Mouse (Mus musculus): Measurements from ENCODE around the gene Calhm2. TPM values are rescaled to one million over a fixed set of nuclear protein-coding genes. Genes with fewer than 3 reads are reported as not detected.

Gene Calhm2
- polyA plus RNA-seq, 1 experiment: not detected

DNA sequence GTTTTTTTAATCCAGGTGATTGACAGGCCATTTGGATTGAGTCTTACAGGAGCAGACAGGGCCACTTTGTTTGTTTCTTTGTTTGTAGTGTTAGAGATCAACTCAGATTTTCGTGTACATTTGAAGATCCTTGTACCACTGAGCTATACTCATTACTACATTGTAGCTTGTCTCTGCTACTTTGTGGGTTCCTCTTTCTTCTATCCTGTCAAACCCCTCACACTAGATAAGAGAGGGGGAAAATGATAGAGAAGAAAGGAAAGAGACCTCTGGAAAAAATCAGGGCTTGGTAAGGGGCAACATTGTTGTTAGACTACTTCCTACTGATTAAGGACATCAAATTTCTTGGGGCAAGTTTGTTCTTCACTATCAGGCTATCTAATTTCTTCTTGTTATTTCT lies 80.4 kb downstream of the Calhm2 start:
- TF ChIP-seq GATA1 (IDR thresholded peaks at IDR 0.05; ENCODE audit: low read length) (no peak), TAL1 (IDR thresholded peaks at IDR 0.05; ENCODE audit: low read length) (no peak)
- no peaks in the 10 kb centered on the region for H3K9me3 ChIP-seq (ENCODE audit: control insufficient read depth, low read length)
- no peaks in the 10 kb centered on the region for H3K4me1 ChIP-seq (ENCODE audit: control insufficient read depth)
- H3K4me3 ChIP-seq (replicated peaks): no peak overlapping the region
- peaks cover 3% of the 10 kb centered on the region; the same call in 1 of the 2 replicates for H3K27me3 ChIP-seq (ENCODE audit: control insufficient read depth)
- H3K36me3 ChIP-seq (ENCODE audit: control insufficient read depth): no peaks in the 10 kb centered on the region

Other genes with a start within 250 kb of the Calhm2 start
- not detected in 2 replicates for gene Ina, start 123.6 kb downstream of the Calhm2 start, polyA plus RNA-seq (2012)
- 0.55 and 0.66 TPM in 2 replicates for gene Nt5c2, start 123.1 kb downstream of the Calhm2 start, polyA plus RNA-seq (2012)
- 0.46 and 0.48 TPM in 2 replicates for gene Pcgf6, start 87.4 kb downstream of the Calhm2 start, polyA plus RNA-seq (2012)
- 0.86 TPM in 2 replicates for gene Taf5, start 70.5 kb downstream of the Calhm2 start, polyA plus RNA-seq (2012)
- gene Usmg5, start 47.6 kb downstream of the Calhm2 start, polyA plus RNA-seq (2012): 2.3 and 2.6 TPM in 2 replicates
- gene Pdcd11, start 47.5 kb downstream of the Calhm2 start, polyA plus RNA-seq (2012): 0.48 and 0.58 TPM in 2 replicates
- gene Calhm1, start 6.0 kb upstream of the Calhm2 start, polyA plus RNA-seq (2012): not detected in 2 replicates
- not detected in 2 replicates for gene Calhm3, start 19.5 kb upstream of the Calhm2 start, polyA plus RNA-seq (2012)
- gene Neurl1a, start 40.5 kb upstream of the Calhm2 start, polyA plus RNA-seq (2012): 0.01 TPM in 1 of 2 replicates, not detected in the other

All from erythroblast, embryonic 14.5 days (primary cell).